Mouse (Mus musculus) embryonic fibroblast, embryonic 13.5 days (primary cell): ENCODE results near the gene Abraxas1.

Experiments
- CTCF ChIP-seq: IDR thresholded peaks from 2 replicates; pipeline ENCODE4 v1.5.1; 2011; ENCODE audit warnings: mild to moderate bottlenecking, control low read depth, low read length, moderate library complexity, borderline replicate concordance; ENCODE audit not compliant: insufficient read depth
- POLR2A ChIP-seq: IDR thresholded peaks from 2 replicates; pipeline ENCODE4 v1.6.1; 2011; ENCODE audit warnings: low read depth, mild to moderate bottlenecking, control low read depth, low read length, moderate library complexity

DNA sequence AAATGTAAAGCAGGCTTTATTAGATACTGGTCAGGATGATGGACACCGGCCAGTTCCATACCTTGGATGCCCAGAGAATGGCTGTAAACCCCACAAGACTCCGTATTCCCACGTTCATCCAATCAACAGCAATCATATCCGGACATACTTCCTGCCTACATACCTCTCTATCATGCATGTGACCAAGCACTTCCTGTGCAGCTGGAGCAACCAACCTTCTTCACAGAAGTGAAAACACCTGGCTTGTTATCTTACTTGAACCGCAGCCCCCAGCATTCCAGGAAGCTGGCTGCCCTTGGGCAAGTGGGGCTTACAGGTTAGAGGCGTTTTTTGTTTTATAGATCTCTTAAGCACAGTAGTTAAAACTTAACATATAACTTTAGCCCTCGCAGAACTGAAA lies 2.1 kb upstream of the Abraxas1 start:
- TF ChIP-seq CTCF, result no peak
- no peak for TF ChIP-seq POLR2A
